Mouse (Mus musculus) midbrain, postnatal 0 days (tissue): Measurements from ENCODE around the gene Cntnap2. TPM values are rescaled to one million over a fixed set of nuclear protein-coding genes. Genes with fewer than 3 reads are reported as not detected.

Source experiments
- ATAC-seq: fragments of 200-750 bp; cut with Nextera tagmentation; 2 replicates; pipeline ENCODE4 v1.8.0; 2017; ENCODE audit warnings: moderate number of reproducible peaks, mild to moderate bottlenecking, moderate TSS enrichment, moderate library complexity; ENCODE audit not compliant: low FRiP score
- DNase-seq: peaks from one replicate; pipeline ENCODE4 v3.0.0-alpha.2; 2015; ENCODE audit warnings: low spot score
- H3K27ac ChIP-seq: fragments of 300-500 bp; sonication (generic); 2 replicates; pipeline ENCODE4 v1.5.1; 2014; ENCODE audit warnings: low read depth, mild to moderate bottlenecking, low read length, mixed read lengths
- H3K27me3 ChIP-seq: fragments of 300-500 bp; sonication (generic); 2 replicates; pipeline ENCODE4 v1.6.1; 2014; ENCODE audit warnings: low read length, control low read depth, mixed read lengths; ENCODE audit not compliant: insufficient read depth
- H3K36me3 ChIP-seq: fragments of 300-500 bp; sonication (generic); 2 replicates; pipeline ENCODE4 v1.6.1; 2014; ENCODE audit warnings: low read length, control low read depth, mixed read lengths; ENCODE audit not compliant: insufficient read depth
- H3K4me1 ChIP-seq: fragments of 300-500 bp; sonication (generic); 2 replicates; pipeline ENCODE4 v1.6.1; 2014; ENCODE audit warnings: mild to moderate bottlenecking, control low read depth, antibody characterized with exemption, low read length, mixed read lengths; ENCODE audit not compliant: insufficient read depth
- H3K4me2 ChIP-seq: fragments of 300-500 bp; sonication (generic); 2 replicates; pipeline ENCODE4 v1.6.1; 2014; ENCODE audit warnings: low read depth, mild to moderate bottlenecking, low read length, mixed read lengths; ENCODE audit not compliant: poor library complexity, severe bottlenecking
- H3K4me3 ChIP-seq: fragments of 300-500 bp; sonication (generic); 2 replicates; pipeline ENCODE4 v1.5.1; 2014; ENCODE audit warnings: low read depth, mild to moderate bottlenecking, low read length, moderate library complexity
- H3K9ac ChIP-seq: fragments of 300-500 bp; sonication (generic); replicated peaks from 2 replicates; pipeline ENCODE4 v1.6.1; 2014; ENCODE audit warnings: mild to moderate bottlenecking, low read length, moderate library complexity, mixed read lengths; ENCODE audit not compliant: poor library complexity, severe bottlenecking
- H3K9me3 ChIP-seq: fragments of 300-500 bp; sonication (generic); 2 replicates; pipeline ENCODE4 v1.6.1; 2016; ENCODE audit warnings: low read length, control low read depth
- CTCF ChIP-seq: IDR thresholded peaks from 2 replicates; pipeline ENCODE4 v1.5.1; 2016; ENCODE audit warnings: antibody characterized with exemption, mild to moderate bottlenecking
- WGBS: fragments of 180-500 bp; shearing (Covaris S2); extraction: QIAGEN DNeasy Blood & Tissue Kit; methylation state at CpG from one replicate; pipeline ENCODE4 v1.1.7; 2014; 5-methylcytosine and 5-hydroxymethylcytosine counted together
- polyA plus RNA-seq: library from polyadenylated mRNA; unstranded; fragments of >200 nt; fragmentation: Nextera tagmentation; extraction: Ambion mirVana; gene quantifications from 2 replicates; pipeline ENCODE4 v1.2.1, GENCODE M21; 2015
- total RNA-seq: library from RNA; depleted of rRNA; stranded (reverse); fragments of >200 nt; gene quantifications from 2 replicates; pipeline ENCODE4 v1.2.3, GENCODE M21; 2014

Gene Cntnap2
- total and polyA plus RNA-seq, 2 experiments from 2014 or later, result 51.1 to 106 TPM

DNA sequence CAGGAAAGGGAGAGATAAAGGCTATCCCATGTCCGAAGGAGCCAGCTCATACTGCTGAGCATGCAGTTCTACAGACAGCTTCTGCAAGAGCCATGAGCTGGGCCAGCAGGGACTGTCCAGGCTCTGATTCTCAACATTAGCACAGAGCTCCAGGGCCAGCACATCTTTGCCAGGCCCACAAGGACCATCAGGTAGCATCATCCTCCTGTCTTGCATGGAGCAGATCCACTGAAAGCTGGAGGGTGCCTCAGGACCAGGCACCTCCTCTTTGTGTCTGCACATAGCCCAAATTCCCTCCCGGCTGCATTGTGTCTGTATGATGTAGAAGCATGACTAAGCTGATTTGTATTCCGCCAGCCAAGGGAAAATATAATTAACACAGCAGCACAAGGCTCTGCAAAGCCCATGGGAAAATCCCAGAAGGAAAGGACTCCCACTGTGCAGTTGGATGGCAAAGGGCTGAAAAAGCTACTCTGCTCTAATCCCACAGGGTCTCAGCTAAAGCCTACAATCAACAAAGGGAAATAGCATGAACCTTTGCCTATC is 2180.3 kb downstream of the Cntnap2 start:
- no peaks in the 10 kb centered on the region for H3K36me3 ChIP-seq
- H3K4me3 ChIP-seq, result no peak overlapping the region
- TF ChIP-seq CTCF, result no peak
- H3K27ac ChIP-seq, result peak overlapping the region; percentile 62
- 7% methylated on average over 3 of the region's 3 CpGs for WGBS
- ATAC-seq (peak; percentile 58), DNase-seq (peak; percentile 62)
- no peaks in the 10 kb centered on the region for H3K9me3 ChIP-seq
- no peak overlapping the region for H3K4me2 ChIP-seq
- H3K9ac ChIP-seq, result no peak overlapping the region
- H3K27me3 ChIP-seq, result no peaks in the 10 kb centered on the region
- H3K4me1 ChIP-seq, result peaks cover 7% of the 10 kb centered on the region; the same call in 1 of the 2 replicates

DNA sequence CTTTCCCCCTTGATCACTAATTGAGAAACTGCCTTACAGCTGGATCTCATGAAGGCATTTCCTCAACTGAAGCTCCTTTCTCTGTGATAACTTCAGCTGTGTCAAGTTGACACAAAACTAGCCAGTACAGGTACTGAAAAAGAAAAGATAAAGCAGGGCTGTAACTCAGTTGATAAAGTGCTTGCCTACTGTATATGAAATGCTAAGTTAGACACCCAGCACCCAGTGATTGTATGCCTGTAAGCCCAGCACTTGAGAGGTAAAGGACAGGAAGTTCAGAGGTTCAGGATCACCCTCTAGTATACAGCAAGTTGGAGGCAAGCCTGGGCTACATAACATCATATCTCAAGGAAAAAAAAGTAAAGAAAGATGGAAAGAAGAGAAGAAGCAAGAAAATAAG is 2182.2 kb downstream of the Cntnap2 start:
- Histone ChIP-seq H3K9me3 (no peaks in the 10 kb centered on the region), H3K4me2 (no peak overlapping the region), H3K4me1 (peaks cover 17% of the 10 kb centered on the region), H3K27ac (no peak overlapping the region), H3K4me3 (no peak overlapping the region), H3K9ac (no peak overlapping the region), H3K27me3 (no peaks in the 10 kb centered on the region), H3K36me3 (no peaks in the 10 kb centered on the region)
- no peak for DNase-seq
- no peak for ATAC-seq
- no peak for TF ChIP-seq CTCF

DNA sequence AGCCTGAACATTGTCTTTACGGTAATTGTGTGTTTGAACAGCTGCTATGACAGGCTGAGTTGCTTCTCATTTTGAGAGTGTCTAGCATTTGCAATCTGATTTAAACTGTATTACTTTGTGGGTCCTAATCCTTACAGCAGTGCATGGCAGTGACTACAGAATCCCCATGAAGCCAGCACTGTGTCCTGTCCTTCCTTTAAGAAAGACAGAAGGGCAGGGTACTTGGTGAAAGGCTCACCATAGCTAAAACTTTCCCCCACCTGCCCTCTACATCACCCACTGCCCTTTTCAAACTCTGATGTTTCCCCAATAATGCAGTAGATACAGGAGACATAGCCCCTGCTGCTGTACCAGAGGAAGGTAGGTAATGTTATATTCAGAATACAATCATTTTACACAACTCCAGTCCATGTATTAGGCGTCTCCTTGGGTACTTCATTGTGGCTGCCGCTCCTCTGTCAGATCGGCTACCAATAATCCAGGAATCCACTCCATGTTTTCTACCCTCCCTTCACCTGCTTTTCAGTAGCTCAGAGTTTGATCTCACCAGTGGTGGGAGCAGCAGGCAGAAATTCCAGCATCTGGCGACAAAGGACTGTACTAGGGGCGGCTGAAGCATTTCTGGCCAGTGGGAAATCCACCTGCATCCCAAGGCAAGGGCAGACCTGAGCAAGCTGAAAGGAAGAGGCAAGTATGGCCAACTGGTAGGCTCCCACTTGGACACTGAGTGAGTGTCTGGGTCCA is 2184.9 kb downstream of the Cntnap2 start:
- peak; percentile 41 for TF ChIP-seq CTCF
- WGBS, result 14% methylated on average over 6 of the region's 6 CpGs

DNA sequence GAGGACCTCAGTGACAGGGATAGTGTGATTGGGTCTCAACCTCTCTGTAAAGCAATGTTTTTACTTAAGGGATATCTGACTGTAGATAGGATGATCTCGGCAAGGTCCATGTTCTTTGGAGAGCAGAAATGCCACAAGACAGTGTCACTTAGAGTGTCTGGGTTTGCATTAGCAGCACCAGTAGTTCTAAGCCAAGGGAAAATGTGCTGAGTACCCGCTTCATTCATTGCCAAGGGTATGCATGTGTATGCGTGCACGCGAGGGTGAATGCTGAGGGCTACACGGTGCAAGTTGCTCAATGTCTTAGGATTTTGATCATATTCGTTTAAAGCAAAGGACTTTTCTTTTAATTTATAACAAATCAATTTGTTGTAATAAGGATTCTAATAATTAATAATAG is 2185.5 kb downstream of the Cntnap2 start:
- no peaks in the 10 kb centered on the region for H3K9me3 ChIP-seq
- TF ChIP-seq CTCF, result no peak
- peak overlapping the region; percentile 42 for H3K4me2 ChIP-seq
- H3K36me3 ChIP-seq, result no peaks in the 10 kb centered on the region
- ATAC-seq (peak; percentile 75; the same call in 1 of the 2 replicates), DNase-seq (peak; percentile 36)
- peaks cover 12% of the 10 kb centered on the region for H3K4me1 ChIP-seq
- peak overlapping the region; percentile 48 for H3K4me3 ChIP-seq
- WGBS, result 6% methylated on average over 7 of the region's 7 CpGs
- H3K27me3 ChIP-seq, result no peaks in the 10 kb centered on the region
- peak overlapping the region; percentile 69 for H3K27ac ChIP-seq
- peak overlapping the region; percentile 55 for H3K9ac ChIP-seq

More for the DNA sequence above, 2184.9 kb downstream of the Cntnap2 start:
- Histone ChIP-seq H3K27ac (peak overlapping the region; percentile 69), H3K27me3 (no peaks in the 10 kb centered on the region), H3K4me3 (peak overlapping the region; percentile 48), H3K4me2 (peak overlapping the region; percentile 42), H3K9me3 (no peaks in the 10 kb centered on the region), H3K4me1 (peaks cover 18% of the 10 kb centered on the region), H3K36me3 (no peaks in the 10 kb centered on the region), H3K9ac (peak overlapping the region; percentile 55)
- ATAC-seq (peak; percentile 86), DNase-seq (peak; percentile 96)

DNA sequence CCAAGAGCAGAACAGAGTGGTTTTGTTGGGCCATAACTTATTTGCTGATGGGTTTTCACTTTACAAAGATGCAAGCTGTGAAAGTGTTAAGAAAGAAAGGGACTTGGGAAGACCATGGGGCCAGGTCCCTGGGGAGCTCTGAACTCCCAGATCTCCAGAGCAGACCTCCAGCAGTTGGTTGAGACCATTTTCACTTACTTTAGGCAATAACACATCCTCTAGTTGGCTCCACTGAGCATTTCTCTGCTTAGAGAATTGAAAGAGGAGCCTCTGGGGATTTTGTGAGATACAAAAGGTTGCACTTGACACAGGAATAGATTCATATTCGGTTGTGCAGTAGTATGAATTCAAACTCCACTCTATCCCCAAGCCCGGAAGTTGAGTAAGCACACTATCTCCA is 2196.1 kb downstream of the Cntnap2 start:
- WGBS, result 68% methylated on average over 2 of the region's 2 CpGs

DNA sequence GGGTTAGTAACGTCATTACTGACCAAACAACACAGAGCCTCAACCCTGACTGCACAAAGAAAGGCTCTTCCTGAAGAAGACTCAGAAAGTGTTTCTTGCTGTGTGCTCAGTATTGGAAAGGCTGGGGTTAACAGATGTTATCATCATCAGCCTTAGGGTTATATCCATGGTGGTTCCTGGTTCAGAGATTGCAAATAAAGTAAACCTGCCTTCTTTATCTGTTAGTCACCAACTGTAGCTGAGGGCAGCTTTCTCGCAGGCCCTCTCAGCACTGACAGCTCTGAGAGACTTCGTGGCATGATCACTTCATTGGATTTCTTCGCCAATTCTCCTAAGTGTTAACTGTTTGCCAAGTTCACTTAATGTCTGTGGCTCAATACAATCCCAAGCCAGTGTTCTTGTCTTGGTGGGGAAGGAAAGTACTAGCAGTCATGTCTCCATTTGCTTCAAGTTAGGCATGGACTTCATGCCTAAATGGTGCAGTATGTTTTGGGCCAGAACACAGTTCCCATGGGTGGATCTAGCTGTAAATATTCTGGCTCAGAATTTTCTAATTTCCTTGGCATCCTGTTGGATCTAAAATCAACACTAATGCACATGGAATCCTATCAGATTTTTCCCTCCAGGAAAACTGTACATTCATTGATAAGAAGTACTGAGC is 2197.2 kb downstream of the Cntnap2 start:
- H3K4me3 ChIP-seq, result no peak overlapping the region
- H3K4me1 ChIP-seq, result no peaks in the 10 kb centered on the region
- no peak for ATAC-seq
- no peaks in the 10 kb centered on the region for H3K27me3 ChIP-seq
- TF ChIP-seq CTCF, result no peak
- 73% methylated on average over 4 of the region's 4 CpGs for WGBS
- H3K9me3 ChIP-seq, result no peaks in the 10 kb centered on the region
- H3K4me2 ChIP-seq, result no peak overlapping the region
- no peak for DNase-seq
- H3K9ac ChIP-seq, result no peak overlapping the region
- no peak overlapping the region for H3K27ac ChIP-seq
- H3K36me3 ChIP-seq, result no peaks in the 10 kb centered on the region

More for the DNA sequence above, 2196.1 kb downstream of the Cntnap2 start:
- ATAC-seq, result no peak
- no peaks in the 10 kb centered on the region for H3K9me3 ChIP-seq
- DNase-seq, result peak; percentile 18
- H3K27me3 ChIP-seq, result no peaks in the 10 kb centered on the region
- no peak overlapping the region for H3K27ac ChIP-seq
- H3K4me2 ChIP-seq, result no peak overlapping the region
- 0 out of 2 replicates have a peak, but pooled peaks cover 3% of the 10 kb centered on the region for H3K4me1 ChIP-seq
- no peak overlapping the region for H3K9ac ChIP-seq
- no peaks in the 10 kb centered on the region for H3K36me3 ChIP-seq
- TF ChIP-seq CTCF, result peak; percentile 32; the same call in 1 of the 2 replicates
- no peak overlapping the region for H3K4me3 ChIP-seq
